Mouse (Mus musculus) liver, adult 2 months (tissue): ENCODE measurements at regions not wholly inside any gene's neighbourhood (a gene's known extent, or its start where the extent isn't known, plus 50 kb on each side); places are given as distances from the start of the nearest gene placed in this dataset.

ENCODE experiments used
- CTCF ChIP-seq: fragments of 200-500 bp; IDR thresholded peaks from 2 replicates; pipeline ENCODE4 v1.5.1; 2011; ENCODE audit warnings: low read depth, low read length, control low read depth
- POLR2A ChIP-seq: fragments of 200-500 bp; IDR thresholded peaks from 2 replicates; pipeline ENCODE4 v1.6.1; 2011; ENCODE audit warnings: low read length, control low read depth; ENCODE audit not compliant: insufficient read depth; ENCODE audit errors: extremely low read depth

- TF ChIP-seq POLR2A: no peak
- no peak for TF ChIP-seq CTCF
Observed at GRCm38 (mm10) chr4:33797964-33798363, 126.4 kb upstream of the Cnr1 start.
